Mouse (Mus musculus): ENCODE data around the gene Trio. TPM values are rescaled to one million over a fixed set of nuclear protein-coding genes. Genes with fewer than 3 reads are reported as not detected.

Gene Trio
- total RNA-seq, 2 experiments from 2014 or later = 26.4 to 32.8 TPM

- intact Hi-C loops (cut with DNase I) = no loop called here
- DNase-seq = no peak
Measured at GRCm38 (mm10) chr15:27931891-27932290, 93.8 kb downstream of the Trio start.

DNA sequence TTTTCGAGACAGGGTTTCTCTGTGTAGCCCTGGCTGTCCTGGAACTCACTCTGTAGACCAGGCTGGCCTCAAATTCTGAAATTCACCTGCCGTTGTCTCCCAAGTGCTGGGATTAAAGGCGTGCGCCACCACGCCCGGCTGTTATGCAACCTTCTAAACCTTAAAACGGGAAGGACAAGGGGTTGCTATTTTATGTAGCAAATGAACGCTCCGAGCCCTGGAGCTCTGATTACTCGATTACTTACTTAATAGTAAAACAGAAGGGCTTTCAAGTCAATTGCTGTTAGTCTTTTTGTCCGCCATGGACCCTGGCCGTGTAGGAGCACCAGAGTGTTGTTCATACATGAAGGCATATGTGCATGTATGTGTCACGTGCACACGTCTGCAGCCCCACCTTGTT lies 94.2 kb downstream of the Trio start:
- intact Hi-C loops (cut with DNase I) = no loop called here
- no peak for DNase-seq

GRCm38 (mm10) chr15:27927614-27928013 lies 98.0 kb downstream of the Trio start:
- DNase-seq = no peak
- intact Hi-C loops (cut with DNase I) = no loop called here

DNA sequence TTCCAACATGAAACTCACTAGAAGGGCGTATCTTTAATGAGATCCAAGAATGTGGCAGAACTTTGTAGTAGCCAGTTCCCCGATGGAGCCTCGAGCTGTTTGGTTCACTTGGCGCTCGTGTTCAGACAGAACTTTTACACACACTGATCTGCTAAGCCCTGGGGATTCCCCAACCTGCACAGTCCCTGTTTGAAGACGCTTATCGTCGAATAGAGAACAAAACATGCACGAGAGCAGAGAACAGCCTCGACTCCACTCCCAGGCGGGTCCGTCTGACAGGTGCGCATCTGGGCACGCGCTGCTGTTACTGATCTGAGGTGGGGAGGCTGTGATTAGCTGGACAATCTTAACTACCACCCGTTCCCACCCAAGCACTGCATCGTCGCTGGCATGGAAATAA lies 98.7 kb downstream of the Trio start:
- DNase-seq = no peak
- intact Hi-C loops (cut with DNase I) = no loop called here

- no peak for DNase-seq
- intact Hi-C loops (cut with DNase I) = no loop called here
Measured at GRCm38 (mm10) chr15:27926450-27926849, 99.2 kb downstream of the Trio start.

- no peak for DNase-seq
- intact Hi-C loops (cut with DNase I) = no loop called here
Measured at GRCm38 (mm10) chr15:27925865-27926264, 99.8 kb downstream of the Trio start.

DNA sequence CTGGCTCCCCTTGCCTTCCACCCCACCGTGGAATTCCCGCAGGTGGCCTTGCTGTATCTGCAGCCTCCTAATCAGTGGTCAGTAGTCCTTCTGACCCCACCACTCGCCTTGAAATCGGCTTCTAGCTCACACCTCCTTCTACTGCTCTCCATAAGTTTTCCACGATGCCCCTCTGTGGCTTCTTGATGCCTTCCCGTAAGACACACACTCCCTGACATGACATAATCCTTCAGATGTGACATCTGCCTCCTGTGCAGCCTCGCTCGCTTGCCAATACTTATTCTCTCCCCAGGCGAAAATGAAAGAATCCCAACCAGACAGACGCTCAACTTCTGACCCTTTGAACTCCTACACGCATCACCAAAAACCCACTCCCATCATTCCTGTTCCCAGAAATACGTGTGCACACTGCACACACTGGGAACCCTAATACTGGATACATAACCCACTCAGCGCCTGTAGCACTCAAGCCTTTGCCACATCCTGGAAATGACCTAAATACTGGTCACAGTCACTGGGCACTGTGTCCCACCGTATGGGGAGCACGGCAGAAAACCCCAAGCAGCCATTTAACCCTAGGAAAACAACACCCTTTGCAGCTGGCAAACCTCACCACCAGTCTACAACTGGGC lies 100.5 kb downstream of the Trio start:
- intact Hi-C loops (cut with DNase I) = no loop called here

GRCm38 (mm10) chr15:27923987-27924341 lies 101.7 kb downstream of the Trio start:
- DNase-seq = no peak
- intact Hi-C loops (cut with DNase I) = no loop called here

More for the DNA sequence above, 100.5 kb downstream of the Trio start:
- no peak for DNase-seq

GRCm38 (mm10) chr15:27923280-27923986 lies 102.2 kb downstream of the Trio start:
- peak; percentile 50 to 62 for DNase-seq
- intact Hi-C loops (cut with DNase I) = no loop called here

GRCm38 (mm10) chr15:27920751-27921150 lies 104.9 kb downstream of the Trio start:
- peak in 1 of 2 experiments; percentile 39 for DNase-seq
- intact Hi-C loops (cut with DNase I) = no loop called here

GRCm38 (mm10) chr15:27919540-27919939 lies 106.1 kb downstream of the Trio start:
- DNase-seq = peak in 1 of 2 experiments; percentile 27
- intact Hi-C loops (cut with DNase I) = loop anchor here (2.0 kb wide), 3 partner anchors 105 to 261 kb away; partner anchors contain the start of gene Trio

GRCm38 (mm10) chr15:27918798-27919197 lies 106.8 kb downstream of the Trio start:
- intact Hi-C loops (cut with DNase I) = loop anchor here (2.0 kb wide), 3 partner anchors 106 to 262 kb away; partner anchors contain the start of gene Trio
- DNase-seq = no peak

- no peak for DNase-seq
- intact Hi-C loops (cut with DNase I) = no loop called here
Measured at GRCm38 (mm10) chr15:27916204-27916603, 109.4 kb downstream of the Trio start.

- DNase-seq = no peak
- intact Hi-C loops (cut with DNase I) = no loop called here
Measured at GRCm38 (mm10) chr15:27913013-27913412, 112.6 kb downstream of the Trio start.

GRCm38 (mm10) chr15:27911196-27911595 lies 114.5 kb downstream of the Trio start:
- intact Hi-C loops (cut with DNase I) = no loop called here
- no peak for DNase-seq

GRCm38 (mm10) chr15:27910179-27910578 lies 115.5 kb downstream of the Trio start:
- intact Hi-C loops (cut with DNase I) = no loop called here
- DNase-seq = no peak

GRCm38 (mm10) chr15:27907649-27908048 lies 118.0 kb downstream of the Trio start:
- intact Hi-C loops (cut with DNase I) = no loop called here
- no peak for DNase-seq

- intact Hi-C loops (cut with DNase I) = no loop called here
- no peak for DNase-seq
Measured at GRCm38 (mm10) chr15:27906409-27906808, 119.2 kb downstream of the Trio start.

GRCm38 (mm10) chr15:27905341-27905740 lies 120.3 kb downstream of the Trio start:
- peak; percentile 35 to 37 for DNase-seq
- intact Hi-C loops (cut with DNase I) = no loop called here

GRCm38 (mm10) chr15:27904346-27905005 lies 121.2 kb downstream of the Trio start:
- intact Hi-C loops (cut with DNase I) = no loop called here
- DNase-seq = no peak

DNA sequence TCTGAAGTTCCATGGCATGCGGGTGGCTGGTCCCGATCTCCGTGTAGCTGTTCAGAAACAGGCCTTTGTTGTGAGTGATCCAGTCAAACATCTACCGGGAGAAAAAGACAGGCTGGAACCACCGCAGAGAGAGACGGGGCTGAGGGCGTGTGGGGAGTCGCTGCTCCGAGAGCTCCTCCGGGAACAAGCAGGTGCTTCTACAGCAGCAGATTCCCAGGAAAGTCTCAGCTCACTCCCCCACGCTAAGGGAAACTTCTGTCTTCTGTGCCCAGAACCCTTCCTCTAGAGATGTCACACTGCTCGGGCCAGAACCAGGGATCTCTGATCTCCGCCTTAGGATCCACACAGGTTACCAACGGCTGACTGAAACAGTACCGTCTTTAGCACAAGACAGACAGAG lies 124.4 kb downstream of the Trio start:
- DNase-seq = no peak
- intact Hi-C loops (cut with DNase I) = no loop called here

Data from gastrocnemius, postnatal 36 days (tissue).